Mouse (Mus musculus): ENCODE results near the gene Dirc2. TPM values are rescaled to one million over a fixed set of nuclear protein-coding genes. Genes with fewer than 3 reads are reported as not detected.
A peak's percentile ranks its signal among the peaks of the same experiment; 100 is the strongest.

The Dirc2 gene
- polyA plus RNA-seq, 1 experiment from 2014 or later, result 29.9 TPM

DNA sequence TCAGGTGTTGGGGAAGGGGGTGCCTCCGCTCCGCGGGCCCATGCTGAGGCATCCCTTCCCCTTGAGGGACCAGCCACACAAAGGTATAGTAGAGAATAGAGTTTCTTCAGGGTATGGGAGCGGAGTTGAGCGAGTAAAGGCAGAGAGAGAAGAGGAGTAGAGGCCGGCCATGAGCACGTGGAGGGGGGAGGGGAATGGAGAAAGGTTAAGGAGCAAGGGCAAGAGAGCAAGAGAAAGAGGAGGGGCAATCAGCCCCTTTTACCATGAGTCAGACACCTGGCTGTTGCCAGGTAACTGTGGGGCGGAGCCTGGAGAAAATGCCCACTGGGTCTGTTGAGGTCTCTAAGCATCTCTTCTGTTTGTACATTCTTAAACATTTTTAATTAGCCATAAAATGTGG, 2.0 kb upstream of the Dirc2 start:
- WGBS, result 21% methylated on average over 8 of the region's 8 CpGs
- no peak for ATAC-seq (ENCODE audit: low FRiP score)
- 0 out of 2 replicates have a peak overlapping the region, but pooled peaks have one; percentile 87 for H3K9ac ChIP-seq (replicated peaks)

DNA sequence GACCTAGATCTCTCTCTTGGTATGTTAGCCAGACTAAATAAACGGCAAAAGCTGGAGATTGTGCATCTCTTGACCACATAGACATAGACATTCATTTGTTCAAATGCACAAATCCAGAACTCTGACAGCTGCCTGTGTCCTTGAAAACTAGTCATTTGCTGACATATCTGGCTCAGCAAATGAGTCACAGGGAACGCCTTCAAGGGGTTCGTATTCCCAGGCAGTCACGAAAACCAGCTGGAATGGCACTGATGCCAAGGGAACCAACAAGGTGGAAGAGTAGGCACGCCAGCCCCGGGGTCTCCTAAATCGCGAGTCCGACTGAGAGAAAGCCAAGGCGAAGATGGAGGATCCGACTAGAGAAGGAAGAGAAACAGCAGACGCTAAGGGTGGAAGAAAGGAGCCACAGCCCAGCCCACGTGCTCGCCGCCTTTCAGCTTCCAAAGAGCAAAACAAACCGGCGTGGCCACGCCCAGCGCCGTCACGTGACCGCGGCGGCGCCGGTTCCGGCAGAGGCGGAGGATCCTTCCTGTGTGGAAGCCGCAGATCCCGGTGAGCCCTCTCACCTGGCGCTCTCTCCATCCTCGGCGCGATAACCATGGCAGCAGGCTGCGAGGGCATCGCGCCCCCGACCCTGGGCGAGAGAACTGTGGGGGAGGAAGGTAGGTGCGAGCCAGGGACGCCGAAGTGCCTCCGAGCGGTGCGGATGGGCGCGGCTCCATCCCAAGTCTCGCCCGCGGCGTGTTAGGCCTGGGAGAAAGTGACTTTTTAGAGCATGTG, 912 bp upstream of the Dirc2 start, which contains the start of gene Hspbap1:
TSS of gene Hspbap1 (plus strand) at position 498 of the 780 bp plus-strand sequence.
- H3K9me3 ChIP-seq (replicated peaks), result no peaks in the 10 kb centered on the region
- under 1% methylated on average over 51 of the region's 51 CpGs for WGBS
- H3K27ac ChIP-seq (replicated peaks), result peak within 1 kb of the TSS; percentile 82
- ATAC-seq (ENCODE audit: low FRiP score), result peak; percentile 83
- H3K9ac ChIP-seq (replicated peaks), result peak within 1 kb of the TSS; percentile 87
- peak within 1 kb of the TSS; percentile 84 for H3K4me3 ChIP-seq (replicated peaks)
- peak within 1 kb of the TSS; percentile 92 for H3K4me2 ChIP-seq
- no peaks in the 10 kb centered on the region for H3K27me3 ChIP-seq (replicated peaks)
- peaks cover 40% of the 10 kb centered on the region for H3K4me1 ChIP-seq
- no peaks in the 10 kb centered on the region for H3K36me3 ChIP-seq

More for the DNA sequence above, 2.0 kb upstream of the Dirc2 start:
- peak overlapping the region; percentile 92 for H3K4me2 ChIP-seq
- no peaks in the 10 kb centered on the region for H3K9me3 ChIP-seq (replicated peaks)
- peak overlapping the region; percentile 84 for H3K4me3 ChIP-seq (replicated peaks)
- H3K27ac ChIP-seq (replicated peaks), result no peak overlapping the region
- no peaks in the 10 kb centered on the region for H3K27me3 ChIP-seq (replicated peaks)
- H3K36me3 ChIP-seq, result no peaks in the 10 kb centered on the region
- H3K4me1 ChIP-seq, result peaks cover 40% of the 10 kb centered on the region

DNA sequence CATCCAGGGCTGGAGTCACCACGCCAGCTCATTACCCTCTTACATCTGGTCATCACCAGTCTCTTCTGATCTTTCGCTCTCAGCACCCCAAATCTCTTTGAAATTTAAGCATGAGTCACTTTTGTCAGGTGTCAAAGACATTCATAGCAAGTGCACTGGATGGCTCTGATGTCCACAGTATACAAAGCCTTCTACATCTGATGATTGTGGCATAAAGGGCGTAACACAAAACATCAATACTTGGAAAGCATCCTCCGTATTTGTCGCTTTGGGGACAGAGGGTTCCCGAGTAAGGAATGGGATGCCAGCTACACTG, 729 bp downstream of the Dirc2 start:
- H3K9ac ChIP-seq (replicated peaks), result peak overlapping the region; percentile 80
- H3K4me3 ChIP-seq (replicated peaks), result peak overlapping the region; percentile 84
- peak overlapping the region; percentile 92 for H3K4me2 ChIP-seq
- H3K27ac ChIP-seq (replicated peaks), result peak overlapping the region; percentile 82; the same call in 1 of the 2 replicates
- ATAC-seq (ENCODE audit: low FRiP score), result no peak
- H3K4me1 ChIP-seq, result peaks cover 40% of the 10 kb centered on the region
- no peaks in the 10 kb centered on the region for H3K36me3 ChIP-seq
- no peaks in the 10 kb centered on the region for H3K9me3 ChIP-seq (replicated peaks)
- WGBS, result 27% methylated on average over 6 of the region's 6 CpGs
- no peaks in the 10 kb centered on the region for H3K27me3 ChIP-seq (replicated peaks)

DNA sequence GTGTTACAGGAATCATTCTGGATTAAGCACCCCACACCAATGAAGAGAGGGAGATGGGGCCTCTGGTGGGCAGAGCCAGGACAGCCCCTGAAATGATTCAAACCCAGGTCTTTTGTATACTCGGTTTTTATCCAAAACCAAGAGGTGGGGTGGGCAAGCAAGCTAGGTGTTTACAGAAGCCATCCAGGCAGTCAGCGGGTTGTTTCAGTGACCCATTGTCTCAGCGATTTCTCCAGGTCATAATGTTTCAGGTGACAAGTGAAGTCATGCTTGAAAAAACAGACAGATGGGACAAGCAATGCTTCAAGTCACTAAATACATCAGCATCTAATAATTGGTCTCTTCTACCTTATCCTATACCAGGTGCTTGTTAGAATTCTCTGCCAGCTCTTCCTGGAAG, 2.8 kb downstream of the Dirc2 start:
- ATAC-seq (ENCODE audit: low FRiP score), result no peak
- Histone ChIP-seq H3K9me3 (replicated peaks) (no peaks in the 10 kb centered on the region), H3K27me3 (replicated peaks) (no peaks in the 10 kb centered on the region), H3K36me3 (no peaks in the 10 kb centered on the region), H3K4me2 (no peak overlapping the region), H3K4me3 (replicated peaks) (no peak overlapping the region), H3K9ac (replicated peaks) (no peak overlapping the region), H3K4me1 (peaks cover 33% of the 10 kb centered on the region), H3K27ac (replicated peaks) (no peak overlapping the region)
- 68% methylated on average over 3 of the region's 3 CpGs for WGBS

DNA sequence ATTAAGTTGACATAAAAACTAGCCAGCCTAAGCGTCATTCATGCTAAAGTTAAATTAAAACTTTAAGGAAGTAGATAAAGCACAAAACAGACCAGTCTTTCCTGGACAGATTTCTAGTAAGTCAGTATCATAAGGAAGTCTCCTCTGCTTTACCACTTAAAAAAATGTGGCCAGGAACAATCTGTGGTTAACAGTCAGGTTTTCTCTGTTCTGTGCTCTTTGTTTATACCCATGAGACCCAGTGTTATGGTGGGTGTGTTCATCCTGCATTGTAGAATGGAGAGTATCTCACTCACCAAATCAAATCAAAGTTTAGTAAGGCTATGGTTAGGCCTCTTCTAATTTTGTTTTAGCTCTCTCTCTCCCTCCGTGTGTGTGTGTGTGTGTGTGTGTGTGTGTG, 3.7 kb downstream of the Dirc2 start:
- Histone ChIP-seq H3K4me2 (no peak overlapping the region), H3K27me3 (replicated peaks) (no peaks in the 10 kb centered on the region), H3K9ac (replicated peaks) (no peak overlapping the region), H3K4me1 (peaks cover 25% of the 10 kb centered on the region), H3K4me3 (replicated peaks) (no peak overlapping the region), H3K9me3 (replicated peaks) (no peaks in the 10 kb centered on the region), H3K27ac (replicated peaks) (no peak overlapping the region), H3K36me3 (no peaks in the 10 kb centered on the region)
- 84% methylated on average over 2 of the region's 2 CpGs for WGBS
- ATAC-seq (ENCODE audit: low FRiP score), result no peak

DNA sequence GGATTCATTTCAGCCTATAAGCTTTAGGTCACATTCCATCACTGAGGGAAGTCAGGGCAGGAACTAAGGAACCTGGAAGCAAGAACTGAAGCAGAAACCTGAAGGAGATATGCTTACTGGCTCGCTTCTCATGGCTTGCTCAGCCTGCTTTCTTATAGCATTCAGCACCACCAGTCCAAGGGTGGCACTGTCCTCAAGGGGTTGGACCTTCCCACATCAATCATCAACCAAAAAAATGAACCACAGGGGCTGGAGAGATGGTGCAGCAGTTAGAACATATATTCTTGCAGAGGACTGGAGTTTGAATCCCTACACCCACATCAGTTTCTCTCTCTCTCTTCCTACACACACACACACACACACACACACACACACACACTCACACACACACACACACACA, 4.2 kb downstream of the Dirc2 start:
- Histone ChIP-seq H3K4me2 (no peak overlapping the region), H3K4me1 (peaks cover 24% of the 10 kb centered on the region), H3K27me3 (replicated peaks) (no peaks in the 10 kb centered on the region), H3K36me3 (no peaks in the 10 kb centered on the region), H3K27ac (replicated peaks) (no peak overlapping the region), H3K4me3 (replicated peaks) (no peak overlapping the region), H3K9me3 (replicated peaks) (no peaks in the 10 kb centered on the region), H3K9ac (replicated peaks) (no peak overlapping the region)
- WGBS, result 83% methylated on average over 1 of the region's 1 CpGs
- no peak for ATAC-seq (ENCODE audit: low FRiP score)

DNA sequence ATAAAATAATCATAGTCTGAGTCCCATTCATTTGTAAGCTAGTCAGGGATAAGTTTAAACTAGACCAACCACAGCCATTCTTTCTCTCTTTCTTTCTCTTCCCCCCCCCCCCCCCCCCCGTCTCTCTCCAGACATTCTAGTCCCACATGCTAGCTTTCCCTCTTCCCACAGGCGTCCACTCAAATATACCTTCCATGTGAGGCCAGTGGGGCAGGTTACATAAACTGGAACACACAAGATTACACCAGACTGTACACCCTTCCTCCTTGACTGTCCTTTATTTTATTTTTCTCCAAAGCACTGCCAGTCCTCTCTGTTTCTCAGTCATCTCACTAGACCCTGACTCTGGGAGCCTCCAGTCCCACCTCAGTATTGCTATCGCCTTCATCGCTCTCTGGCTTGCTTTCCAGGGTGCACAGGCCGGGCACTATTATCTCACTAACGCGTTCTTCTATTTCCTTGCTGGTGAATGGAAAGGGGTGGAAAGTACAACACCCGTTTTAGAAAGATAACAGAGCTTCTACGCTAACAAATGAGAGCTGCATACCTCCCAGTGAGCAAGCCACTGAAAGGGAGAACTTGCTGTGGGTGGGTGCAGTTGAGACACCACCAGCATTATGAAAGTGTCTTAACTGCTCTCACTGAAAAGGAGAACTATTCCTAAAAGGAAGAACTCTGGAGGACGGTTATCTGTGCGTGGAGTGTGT, 5.4 kb downstream of the Dirc2 start:
- Histone ChIP-seq H3K9me3 (replicated peaks) (no peaks in the 10 kb centered on the region), H3K27me3 (replicated peaks) (no peaks in the 10 kb centered on the region), H3K4me1 (peaks cover 20% of the 10 kb centered on the region), H3K4me2 (no peak overlapping the region), H3K36me3 (no peaks in the 10 kb centered on the region), H3K4me3 (replicated peaks) (no peak overlapping the region), H3K27ac (replicated peaks) (no peak overlapping the region), H3K9ac (replicated peaks) (no peak overlapping the region)
- 88% methylated on average over 11 of the region's 11 CpGs for WGBS
- ATAC-seq (ENCODE audit: low FRiP score), result no peak

DNA sequence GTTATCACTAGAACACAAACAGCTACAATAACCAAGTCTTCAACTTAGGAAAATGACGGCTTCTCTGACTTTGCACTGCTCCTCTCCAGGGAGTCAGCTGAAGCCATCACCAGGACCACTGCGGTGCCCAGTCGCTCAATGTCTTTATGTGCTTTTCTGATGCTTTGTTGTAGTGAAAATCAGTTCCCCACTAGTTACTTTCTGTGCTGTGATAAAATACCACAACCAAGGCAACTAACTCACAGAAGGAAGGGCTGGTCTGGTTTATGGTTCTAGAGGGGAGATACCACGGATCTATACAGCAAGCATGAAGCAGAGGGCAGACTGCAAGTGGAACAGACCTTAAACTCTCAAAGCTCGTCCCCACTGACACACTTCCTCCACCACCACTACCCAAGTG, 9.8 kb downstream of the Dirc2 start:
- no peak overlapping the region for H3K27ac ChIP-seq (replicated peaks)
- 76% methylated on average over 5 of the region's 5 CpGs for WGBS

DNA sequence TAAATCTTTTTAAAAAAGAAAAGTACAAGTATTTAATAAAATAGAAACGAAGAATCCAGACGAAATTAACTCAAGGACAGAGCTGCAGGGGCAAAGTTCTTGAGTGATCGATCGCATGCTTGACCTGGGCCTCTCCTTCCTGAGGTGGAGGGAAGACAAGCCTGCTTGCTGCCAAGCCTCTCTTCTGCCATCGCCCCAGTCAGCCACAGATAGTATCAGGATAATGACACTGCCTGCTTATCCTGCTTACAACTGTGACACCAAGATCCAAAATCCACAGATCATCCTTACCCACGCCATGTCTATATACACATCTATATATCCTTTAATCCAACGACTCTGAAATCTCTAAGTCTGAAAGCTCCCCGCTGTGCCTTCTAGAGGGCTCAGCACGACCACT, 12.5 kb downstream of the Dirc2 start:
- Histone ChIP-seq H3K9me3 (replicated peaks) (no peaks in the 10 kb centered on the region), H3K27ac (replicated peaks) (no peak overlapping the region), H3K36me3 (no peaks in the 10 kb centered on the region), H3K27me3 (replicated peaks) (no peaks in the 10 kb centered on the region), H3K4me1 (peaks cover 13% of the 10 kb centered on the region), H3K4me3 (replicated peaks) (no peak overlapping the region), H3K9ac (replicated peaks) (no peak overlapping the region), H3K4me2 (no peak overlapping the region)
- ATAC-seq (ENCODE audit: low FRiP score), result no peak
- WGBS, result 92% methylated on average over 9 of the region's 9 CpGs

More for the DNA sequence above, 9.8 kb downstream of the Dirc2 start:
- H3K4me3 ChIP-seq (replicated peaks), result no peak overlapping the region
- H3K4me2 ChIP-seq, result no peak overlapping the region
- H3K9me3 ChIP-seq (replicated peaks), result no peaks in the 10 kb centered on the region
- peaks cover 13% of the 10 kb centered on the region for H3K4me1 ChIP-seq
- ATAC-seq (ENCODE audit: low FRiP score), result no peak
- H3K36me3 ChIP-seq, result no peaks in the 10 kb centered on the region
- no peaks in the 10 kb centered on the region for H3K27me3 ChIP-seq (replicated peaks)
- no peak overlapping the region for H3K9ac ChIP-seq (replicated peaks)

DNA sequence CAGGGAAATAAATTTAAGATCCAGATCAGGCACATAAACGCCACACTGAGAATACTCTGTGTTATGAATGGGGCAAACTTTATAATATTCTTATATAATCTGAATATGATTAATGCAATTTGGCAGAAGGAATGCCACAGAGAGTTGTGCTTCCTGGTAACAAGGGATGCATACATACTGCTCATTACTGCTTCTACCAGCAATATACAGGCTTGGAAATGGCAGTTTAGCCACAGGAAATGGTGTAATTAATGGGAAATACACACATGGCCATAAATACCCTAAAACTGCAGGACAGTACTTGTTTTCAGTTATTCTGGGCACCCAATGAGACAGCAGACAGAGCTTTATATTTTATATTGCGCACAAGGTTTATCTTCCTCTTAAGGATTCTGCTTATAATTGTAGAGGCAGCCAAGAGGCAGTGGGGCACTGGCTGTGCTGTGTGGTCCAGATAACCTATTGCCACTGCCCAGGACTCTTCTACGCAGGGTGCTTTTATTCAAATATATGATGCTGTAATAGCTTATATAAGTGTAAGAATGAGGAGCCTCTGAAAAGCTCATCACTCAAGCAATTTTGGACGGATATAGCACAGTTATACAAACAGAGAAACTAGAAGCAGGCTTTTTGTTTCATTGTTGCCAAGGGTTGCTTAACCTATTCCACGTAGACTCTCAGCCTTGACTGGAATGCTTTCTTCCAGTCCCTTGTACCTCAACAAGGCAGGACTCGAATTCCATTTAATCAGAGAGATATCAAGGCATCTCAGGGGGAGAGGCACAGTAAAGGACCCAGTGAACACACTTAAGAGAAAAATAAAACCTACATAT, 13.4 kb downstream of the Dirc2 start:
- Histone ChIP-seq H3K4me1 (peaks cover 13% of the 10 kb centered on the region), H3K9me3 (replicated peaks) (no peaks in the 10 kb centered on the region), H3K9ac (replicated peaks) (no peak overlapping the region), H3K4me2 (no peak overlapping the region), H3K27ac (replicated peaks) (no peak overlapping the region), H3K4me3 (replicated peaks) (no peak overlapping the region), H3K36me3 (no peaks in the 10 kb centered on the region), H3K27me3 (replicated peaks) (no peaks in the 10 kb centered on the region)
- WGBS, result 49% methylated on average over 6 of the region's 6 CpGs
- peak; percentile 72 for ATAC-seq (ENCODE audit: low FRiP score)

DNA sequence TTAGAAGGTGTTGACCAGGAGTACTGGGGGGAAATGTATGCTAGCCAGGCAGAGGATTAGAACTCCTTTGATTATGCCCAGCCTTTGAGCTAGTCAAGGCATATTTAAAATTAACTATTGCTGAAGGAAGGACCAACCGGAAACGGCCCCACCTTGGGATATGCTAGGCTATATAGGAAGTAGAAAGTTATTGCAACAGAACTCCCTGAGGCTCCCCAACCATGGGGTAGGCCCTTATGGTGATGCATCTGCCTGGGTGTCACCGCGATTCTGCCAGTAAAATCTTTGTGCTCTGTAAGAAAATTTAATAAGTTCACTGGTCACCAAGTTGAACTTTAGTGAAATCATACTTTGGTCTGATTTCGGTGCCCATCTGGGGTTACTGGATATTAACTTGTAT, 15.2 kb downstream of the Dirc2 start:
- no peak for ATAC-seq (ENCODE audit: low FRiP score)
- Histone ChIP-seq H3K27ac (replicated peaks) (no peak overlapping the region), H3K9me3 (replicated peaks) (no peaks in the 10 kb centered on the region), H3K4me3 (replicated peaks) (no peak overlapping the region), H3K36me3 (no peaks in the 10 kb centered on the region), H3K27me3 (replicated peaks) (no peaks in the 10 kb centered on the region), H3K4me2 (no peak overlapping the region), H3K4me1 (peaks cover 14% of the 10 kb centered on the region), H3K9ac (replicated peaks) (no peak overlapping the region)
- WGBS, result 95% methylated on average over 5 of the region's 5 CpGs
